Mouse (Mus musculus) kidney, adult 2 months (tissue): ENCODE results near the gene Rcor2. TPM values are rescaled to one million over a fixed set of nuclear protein-coding genes. Genes with fewer than 3 reads are reported as not detected.

Experiments
- DNase-seq: peaks from one replicate; pipeline ENCODE4 v3.0.0; 2021
- H3K27ac ChIP-seq: fragments of 200-500 bp; 2 replicates; pipeline ENCODE4 v1.5.1; 2012; ENCODE audit warnings: low read depth, low read length, control low read depth, inconsistent platforms; ENCODE audit not compliant: insufficient read depth
- H3K27me3 ChIP-seq: fragments of 200-500 bp; replicated peaks from 2 replicates; pipeline ENCODE4 v1.6.1; 2012; ENCODE audit warnings: mild to moderate bottlenecking, moderate library complexity, low read length, inconsistent platforms; ENCODE audit not compliant: control insufficient read depth, insufficient read depth
- H3K36me3 ChIP-seq: fragments of 200-500 bp; 2 replicates; pipeline ENCODE4 v1.6.1; 2012; ENCODE audit warnings: mild to moderate bottlenecking, moderate library complexity, low read length, inconsistent platforms; ENCODE audit not compliant: control insufficient read depth, insufficient read depth
- H3K4me1 ChIP-seq: fragments of 200-500 bp; 2 replicates; pipeline ENCODE4 v1.6.1; 2011; ENCODE audit warnings: low read length; ENCODE audit not compliant: control insufficient read depth, insufficient read depth
- H3K4me3 ChIP-seq: fragments of 200-500 bp; 2 replicates; pipeline ENCODE4 v1.5.1; 2011; ENCODE audit warnings: mild to moderate bottlenecking, low read depth, low read length, control low read depth; ENCODE audit not compliant: insufficient read depth
- CTCF ChIP-seq: fragments of 200-500 bp; conservative IDR thresholded peaks from 2 replicates; pipeline ENCODE4 v1.5.1; 2011; ENCODE audit warnings: low read depth, mild to moderate bottlenecking, control low read depth, low read length, moderate library complexity, mixed read lengths; ENCODE audit not compliant: insufficient read depth, insufficient read length
- WGBS: fragments of 180-500 bp; shearing (Covaris S2); methylation state at CpG from one replicate; pipeline ENCODE4 v1.1.7; 2018; 5-methylcytosine and 5-hydroxymethylcytosine counted together
- polyA plus RNA-seq: library from polyadenylated mRNA; depleted of rRNA; stranded (reverse); fragments of >200 nt; gene quantifications from 2 replicates; pipeline ENCODE4 v1.2.3, GENCODE M21; 2012; rRNA removed

The Rcor2 gene
- polyA plus RNA-seq, 1 experiment, result 1.8 TPM

DNA sequence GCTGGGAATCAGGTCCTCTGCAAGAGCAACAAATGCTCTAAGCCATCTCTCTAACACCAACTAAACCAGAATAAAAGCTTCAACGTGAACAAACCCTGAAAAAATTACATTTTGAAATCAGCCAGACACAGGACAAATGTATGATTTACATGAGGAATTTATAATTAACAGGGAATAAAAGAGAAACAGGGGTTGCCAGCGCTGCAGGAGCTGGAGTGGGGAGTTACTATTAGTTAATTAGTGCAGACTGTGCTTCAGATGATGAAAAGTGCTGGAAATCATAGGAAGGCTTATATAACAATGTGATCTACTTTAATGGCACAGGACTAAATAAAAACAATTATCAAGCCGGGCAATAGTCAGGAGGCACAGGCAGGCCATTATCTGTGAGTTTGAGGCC is 54.3 kb downstream of the Rcor2 start:
- H3K36me3 ChIP-seq, result no peaks in the 10 kb centered on the region
- TF ChIP-seq CTCF, result no peak
- H3K27me3 ChIP-seq, result no peaks in the 10 kb centered on the region
- H3K4me3 ChIP-seq, result no peak overlapping the region
- H3K4me1 ChIP-seq, result peaks cover 25% of the 10 kb centered on the region
- peak overlapping the region; percentile 91 for H3K27ac ChIP-seq
- DNase-seq, result peak; percentile 53
- WGBS, result 41% methylated on average over 3 of the region's 3 CpGs

Other genes with a start within 250 kb of the Rcor2 start
- gene Fermt3, start 247.9 kb upstream of the Rcor2 start, polyA plus RNA-seq, result 5.2 and 9.2 TPM in 2 replicates
- gene Stip1, start 227.4 kb upstream of the Rcor2 start, polyA plus RNA-seq, result 40.6 and 51.4 TPM in 2 replicates
- gene Macrod1, start 210.5 kb upstream of the Rcor2 start, polyA plus RNA-seq, result 61.7 and 67.2 TPM in 2 replicates
- 23.1 and 25.1 TPM in 2 replicates for gene Flrt1, start 161.6 kb upstream of the Rcor2 start, polyA plus RNA-seq
- gene Otub1, start 61.0 kb upstream of the Rcor2 start, polyA plus RNA-seq, result 122 and 126 TPM in 2 replicates
- 3,607 and 3,750 TPM in 2 replicates for gene Cox8a, start 49.7 kb upstream of the Rcor2 start, polyA plus RNA-seq
- gene Naa40, start 26.1 kb upstream of the Rcor2 start, polyA plus RNA-seq, result 23.7 and 26.2 TPM in 2 replicates
- 85.0 and 86.5 TPM in 2 replicates for gene Mark2, start 74.5 kb downstream of the Rcor2 start, polyA plus RNA-seq
- 14.0 and 15.0 TPM in 2 replicates for gene Spindoc, start 115.7 kb downstream of the Rcor2 start, polyA plus RNA-seq
- 9.4 and 12.0 TPM in 2 replicates for gene 2700081O15Rik, start 150.3 kb downstream of the Rcor2 start, polyA plus RNA-seq
- 186 and 190 TPM in 2 replicates for gene Rtn3, start 216.0 kb downstream of the Rcor2 start, polyA plus RNA-seq
- gene Atl3, start 226.7 kb downstream of the Rcor2 start, polyA plus RNA-seq, result 12.7 and 20.4 TPM in 2 replicates